Mouse (Mus musculus): Measurements from ENCODE around the gene Mroh7. TPM values are rescaled to one million over a fixed set of nuclear protein-coding genes. Genes with fewer than 3 reads are reported as not detected.

Gene Mroh7
- polyA plus RNA-seq, 1 experiment from 2014 or later = 0.70 TPM

Other genes starting within 250 kb of the Mroh7 start
- gene Bsnd, start 238.6 kb downstream of the Mroh7 start, polyA plus RNA-seq (2015; fragmentation: Nextera tagmentation; extraction: Ambion mirVana) = not detected in 2 replicates
- gene Dhcr24, start 169.9 kb downstream of the Mroh7 start, polyA plus RNA-seq (2015; fragmentation: Nextera tagmentation; extraction: Ambion mirVana) = 5.5 and 6.0 TPM in 2 replicates
- 0.11 and 0.42 TPM in 2 replicates for gene Lexm, start 113.7 kb downstream of the Mroh7 start, polyA plus RNA-seq (2015; fragmentation: Nextera tagmentation; extraction: Ambion mirVana)
- gene Ttc22, start 108.5 kb downstream of the Mroh7 start, polyA plus RNA-seq (2015; fragmentation: Nextera tagmentation; extraction: Ambion mirVana) = 1.2 and 2.0 TPM in 2 replicates
- gene Pars2, start 79.9 kb downstream of the Mroh7 start, polyA plus RNA-seq (2015; fragmentation: Nextera tagmentation; extraction: Ambion mirVana) = 13.6 and 15.6 TPM in 2 replicates
- 110 and 113 TPM in 2 replicates for gene Ttc4, start 52.0 kb downstream of the Mroh7 start, polyA plus RNA-seq (2015; fragmentation: Nextera tagmentation; extraction: Ambion mirVana)
- gene Fam151a, start 3.0 kb upstream of the Mroh7 start, polyA plus RNA-seq (2015; fragmentation: Nextera tagmentation; extraction: Ambion mirVana) = 0.26 and 0.28 TPM in 2 replicates
- 5.1 and 5.5 TPM in 2 replicates for gene Acot11, start 74.1 kb upstream of the Mroh7 start, polyA plus RNA-seq (2015; fragmentation: Nextera tagmentation; extraction: Ambion mirVana)
- 171 and 173 TPM in 2 replicates for gene Ssbp3, start 179.8 kb upstream of the Mroh7 start, polyA plus RNA-seq (2015; fragmentation: Nextera tagmentation; extraction: Ambion mirVana)

All from limb, embryonic 13.5 days (tissue).